Mouse (Mus musculus) neural tube, embryonic 13.5 days (tissue): ENCODE measurements at regions not wholly inside any gene's neighbourhood (a gene's known extent, or its start where the extent isn't known, plus 50 kb on each side); places are given as distances from the start of the nearest gene placed in this dataset.

ENCODE experiments used
- ATAC-seq: fragments of 200-750 bp; cut with Nextera tagmentation; 2 replicates; pipeline ENCODE4 v1.8.0; 2017; ENCODE audit warnings: low read depth, mild to moderate bottlenecking, moderate TSS enrichment, moderate library complexity
- H3K27ac ChIP-seq: fragments of 300-500 bp; sonication (generic); replicated peaks from 2 replicates; pipeline ENCODE4 v1.5.1; 2015; ENCODE audit warnings: moderate library complexity, mild to moderate bottlenecking, inconsistent platforms
- H3K27me3 ChIP-seq: fragments of 300-500 bp; sonication (generic); 2 replicates; pipeline ENCODE4 v1.6.1; 2015; ENCODE audit warnings: mild to moderate bottlenecking, inconsistent platforms
- H3K36me3 ChIP-seq: fragments of 300-500 bp; sonication (generic); 2 replicates; pipeline ENCODE4 v1.6.1; 2015; ENCODE audit warnings: mild to moderate bottlenecking, inconsistent platforms
- H3K4me1 ChIP-seq: fragments of 300-500 bp; sonication (generic); replicated peaks from 2 replicates; pipeline ENCODE4 v1.6.1; 2015; ENCODE audit warnings: inconsistent platforms
- H3K4me2 ChIP-seq: fragments of 300-500 bp; sonication (generic); 2 replicates; pipeline ENCODE4 v1.6.1; 2015; ENCODE audit warnings: inconsistent platforms, mild to moderate bottlenecking, moderate library complexity
- H3K4me3 ChIP-seq: fragments of 300-500 bp; sonication (generic); 2 replicates; pipeline ENCODE4 v1.5.1; 2015; ENCODE audit warnings: mild to moderate bottlenecking, inconsistent platforms
- H3K9ac ChIP-seq: fragments of 300-500 bp; sonication (generic); 2 replicates; pipeline ENCODE4 v1.6.1; 2015; ENCODE audit warnings: moderate library complexity, mild to moderate bottlenecking, inconsistent platforms
- H3K9me3 ChIP-seq: fragments of 300-500 bp; sonication (generic); 2 replicates; pipeline ENCODE4 v1.6.1; 2016; ENCODE audit warnings: inconsistent platforms
- WGBS: fragments of 180-500 bp; shearing (Covaris S2); methylation state at CpG from one replicate; pipeline ENCODE4 v1.1.7; 2015; 5-methylcytosine and 5-hydroxymethylcytosine counted together

DNA sequence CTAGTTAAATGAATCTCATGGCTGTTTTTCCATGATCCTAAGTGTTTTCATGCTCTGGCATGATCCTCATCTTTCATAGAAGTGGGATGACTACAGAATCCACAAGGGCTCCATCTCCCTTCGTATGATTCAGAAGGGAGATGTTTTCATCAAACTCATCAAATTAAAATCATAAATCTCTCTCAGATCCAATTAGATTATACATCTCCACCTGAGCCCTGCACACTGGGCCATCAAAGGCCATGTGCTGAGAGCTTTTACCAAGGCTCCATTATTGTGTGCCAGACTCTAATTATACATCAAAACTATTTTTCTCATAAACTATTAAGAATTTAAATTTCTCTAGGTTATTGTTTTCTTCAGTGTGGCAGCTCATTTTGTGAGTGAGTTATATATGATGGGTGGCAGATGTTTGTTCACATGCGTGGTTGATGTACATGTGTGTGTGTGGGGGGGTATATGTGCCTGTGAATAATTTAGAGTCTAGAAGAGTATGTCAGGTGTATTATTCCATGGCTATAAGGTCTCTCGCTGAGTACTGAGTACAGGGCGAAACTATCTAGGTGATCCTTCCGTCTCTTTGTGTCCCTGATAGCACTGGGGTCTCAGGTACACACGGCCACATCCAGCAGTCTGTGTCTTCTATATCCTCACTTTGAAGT, 278.4 kb downstream of the Fat4 start:
- WGBS, result 61% methylated on average over 6 of the region's 6 CpGs
- H3K36me3 ChIP-seq, result no peaks in the 10 kb centered on the region
- peak overlapping the region; percentile 67 for H3K27ac ChIP-seq
- H3K4me3 ChIP-seq, result no peak overlapping the region
- ATAC-seq, result peak; percentile 97
- H3K9ac ChIP-seq, result no peak overlapping the region
- H3K4me2 ChIP-seq, result no peak overlapping the region
- no peaks in the 10 kb centered on the region for H3K27me3 ChIP-seq
- no peaks in the 10 kb centered on the region; the same call in 1 of the 2 replicates for H3K4me1 ChIP-seq
- H3K9me3 ChIP-seq, result no peaks in the 10 kb centered on the region

DNA sequence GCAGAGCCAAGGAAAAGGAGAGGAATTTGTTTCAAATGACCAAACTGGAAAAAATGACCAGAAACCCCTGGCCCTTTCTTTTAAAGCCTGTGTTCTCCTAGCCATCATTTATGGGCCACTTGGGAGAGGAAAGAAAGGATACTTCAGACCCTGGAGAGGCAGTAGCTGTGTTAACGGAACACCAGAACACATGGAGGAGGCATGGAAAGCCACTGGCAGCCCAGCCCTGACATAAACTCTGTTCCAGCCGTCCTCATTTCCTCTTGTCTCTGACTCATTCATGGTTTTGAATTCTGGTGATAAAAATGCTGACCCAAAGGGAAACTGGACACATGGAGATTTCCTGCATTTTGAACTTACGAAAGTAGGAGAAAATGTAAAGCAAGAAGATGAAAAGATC, 295.9 kb downstream of the Fat4 start:
- Histone ChIP-seq H3K27me3 (no peaks in the 10 kb centered on the region), H3K36me3 (no peaks in the 10 kb centered on the region), H3K4me1 (no peaks in the 10 kb centered on the region), H3K4me2 (no peak overlapping the region), H3K4me3 (no peak overlapping the region), H3K27ac (no peak overlapping the region), H3K9ac (no peak overlapping the region), H3K9me3 (peaks cover 6% of the 10 kb centered on the region; the same call in 1 of the 2 replicates)
- WGBS, result 81% methylated on average over 3 of the region's 3 CpGs
- no peak for ATAC-seq

DNA sequence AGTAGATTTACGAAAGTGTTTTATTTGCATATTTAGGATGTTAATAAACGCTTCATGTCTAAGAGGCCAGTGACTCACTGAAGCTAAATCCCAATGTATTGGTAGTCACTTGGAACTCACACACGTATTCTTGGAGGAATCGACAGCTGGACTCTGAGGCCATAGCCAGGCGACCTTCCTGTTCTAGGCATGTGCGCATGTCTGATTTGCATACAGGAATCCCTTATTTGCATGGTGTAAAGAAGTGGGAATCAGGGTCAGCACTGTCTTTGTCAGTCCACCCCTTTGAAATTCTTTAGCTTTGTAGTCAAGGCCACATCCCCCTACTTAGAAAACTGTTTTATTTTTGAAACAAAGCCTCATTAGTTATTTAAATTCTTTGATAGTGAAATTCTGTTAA, 308.4 kb downstream of the Fat4 start:
- Histone ChIP-seq H3K27me3 (no peaks in the 10 kb centered on the region), H3K4me2 (no peak overlapping the region), H3K9me3 (no peaks in the 10 kb centered on the region), H3K4me1 (no peaks in the 10 kb centered on the region), H3K9ac (no peak overlapping the region), H3K36me3 (no peaks in the 10 kb centered on the region), H3K4me3 (no peak overlapping the region), H3K27ac (no peak overlapping the region)
- no peak for ATAC-seq
- 81% methylated on average over 6 of the region's 6 CpGs for WGBS

DNA sequence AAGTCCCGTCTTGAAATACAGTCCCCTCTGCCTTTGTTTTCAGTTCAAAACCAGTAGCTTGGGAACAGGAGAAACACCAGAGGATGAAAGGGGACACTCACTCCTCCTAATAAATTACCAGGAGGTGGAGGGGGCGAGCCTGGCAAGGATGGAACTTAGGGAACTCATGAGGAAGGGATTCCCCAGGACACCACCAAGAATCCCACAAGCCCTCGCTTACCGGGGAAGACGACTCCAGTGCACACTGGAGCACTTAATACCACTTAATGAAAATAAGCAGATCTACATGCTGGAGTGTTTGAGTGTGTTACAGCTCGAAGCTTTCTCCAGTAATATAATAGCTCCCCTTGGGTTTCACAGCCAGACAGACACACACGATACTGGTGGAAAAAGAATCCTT, 315.9 kb downstream of the Fat4 start:
- WGBS, result 34% methylated on average over 7 of the region's 7 CpGs
- no peak overlapping the region for H3K27ac ChIP-seq
- H3K36me3 ChIP-seq, result no peaks in the 10 kb centered on the region

DNA sequence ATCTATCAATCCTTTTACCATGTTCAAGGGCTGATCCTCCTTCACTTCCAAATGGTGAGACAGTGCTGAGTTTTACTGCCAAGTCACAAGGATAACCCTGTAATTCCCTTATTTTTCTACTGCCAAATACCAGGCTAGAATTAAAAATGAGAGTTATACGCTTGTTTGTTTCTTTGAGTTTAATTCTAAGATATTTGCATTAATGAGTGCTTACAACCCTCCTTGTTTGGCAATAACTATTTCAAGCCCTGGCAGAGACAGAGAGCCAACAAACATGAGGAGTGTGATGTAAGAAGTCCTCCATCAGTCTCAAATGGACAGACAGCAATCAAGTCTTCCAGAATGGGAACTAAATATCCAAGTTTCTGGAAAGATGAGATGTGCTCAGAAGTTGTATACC, 321.9 kb downstream of the Fat4 start:
- ATAC-seq, result no peak
- Histone ChIP-seq H3K36me3 (no peaks in the 10 kb centered on the region), H3K4me3 (no peak overlapping the region), H3K27ac (no peak overlapping the region), H3K4me2 (no peak overlapping the region), H3K9ac (no peak overlapping the region), H3K4me1 (peaks cover 22% of the 10 kb centered on the region; the same call in 1 of the 2 replicates), H3K9me3 (no peaks in the 10 kb centered on the region), H3K27me3 (no peaks in the 10 kb centered on the region)
- WGBS, result 87% methylated on average over 1 of the region's 1 CpGs

More for the DNA sequence above, 315.9 kb downstream of the Fat4 start:
- Histone ChIP-seq H3K9me3 (no peaks in the 10 kb centered on the region), H3K4me1 (peaks cover 12% of the 10 kb centered on the region; the same call in 1 of the 2 replicates), H3K9ac (no peak overlapping the region), H3K4me3 (no peak overlapping the region), H3K27me3 (no peaks in the 10 kb centered on the region), H3K4me2 (no peak overlapping the region)
- ATAC-seq, result peak; percentile 61

DNA sequence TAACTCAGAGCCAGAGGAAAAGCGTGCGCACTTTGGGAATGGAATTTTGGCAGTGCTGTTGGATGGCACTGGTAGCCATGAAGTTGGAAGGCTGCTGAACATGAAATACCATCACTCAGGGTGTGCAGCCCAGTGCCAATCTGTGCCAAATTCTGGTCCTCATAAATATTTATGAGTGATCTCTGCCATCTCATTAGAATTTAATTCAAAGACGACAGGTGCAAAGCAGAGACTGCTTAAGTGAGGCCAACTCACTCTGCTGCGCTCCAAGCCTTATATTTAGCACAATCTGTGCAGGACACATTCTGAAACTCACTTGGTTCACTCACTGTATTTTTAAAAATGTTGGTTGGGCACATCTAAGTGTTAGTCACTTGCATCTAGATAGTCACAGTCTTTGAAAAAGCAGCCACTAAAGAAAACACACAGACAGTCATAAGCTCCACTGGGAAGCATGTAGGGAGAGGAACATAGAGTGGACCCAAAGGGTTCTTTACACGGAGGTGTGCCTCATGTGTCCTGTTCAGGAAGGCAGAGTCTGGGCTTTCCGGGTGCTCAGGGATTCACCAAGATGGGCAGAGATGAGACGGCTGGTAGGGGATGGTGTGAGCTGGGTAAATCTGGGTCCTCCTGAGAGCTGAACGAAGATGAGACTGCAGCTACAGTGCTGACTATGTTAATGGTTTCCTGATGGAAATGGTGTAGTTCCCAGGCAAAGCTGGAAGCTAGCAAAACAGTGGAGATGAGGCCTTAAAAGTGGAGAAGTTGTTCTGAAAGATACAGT, 322.8 kb downstream of the Fat4 start:
- Histone ChIP-seq H3K36me3 (no peaks in the 10 kb centered on the region), H3K4me2 (no peak overlapping the region), H3K4me3 (no peak overlapping the region), H3K4me1 (peaks cover 22% of the 10 kb centered on the region; the same call in 1 of the 2 replicates), H3K9me3 (no peaks in the 10 kb centered on the region), H3K9ac (no peak overlapping the region), H3K27ac (no peak overlapping the region), H3K27me3 (no peaks in the 10 kb centered on the region)
- 74% methylated on average over 8 of the region's 8 CpGs for WGBS
- peak; percentile 69 for ATAC-seq

DNA sequence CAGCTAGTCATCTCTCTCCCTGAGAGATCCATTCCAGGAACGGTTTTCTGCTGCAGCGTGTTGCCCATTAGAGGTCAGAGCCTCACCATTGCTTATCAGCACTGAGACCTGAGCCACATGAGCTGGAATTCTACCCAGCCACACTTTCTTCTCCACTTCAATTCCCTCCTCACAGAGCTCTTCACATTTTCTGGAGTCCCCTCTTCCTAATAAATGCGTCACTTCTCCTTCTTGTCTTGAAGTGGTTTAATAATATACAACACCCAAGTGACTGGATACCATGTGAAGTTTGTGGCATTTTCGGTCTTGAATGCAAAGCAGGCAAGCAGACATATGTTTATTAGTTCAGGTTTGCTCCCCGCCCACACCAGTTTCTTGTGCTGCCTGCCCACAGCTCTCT, 324.9 kb downstream of the Fat4 start:
- no peak overlapping the region for H3K27ac ChIP-seq
- H3K4me2 ChIP-seq, result no peak overlapping the region
- H3K4me3 ChIP-seq, result no peak overlapping the region
- peaks cover 22% of the 10 kb centered on the region; the same call in 1 of the 2 replicates for H3K4me1 ChIP-seq
- no peak for ATAC-seq
- no peaks in the 10 kb centered on the region; the same call in 1 of the 2 replicates for H3K9me3 ChIP-seq
- WGBS, result 73% methylated on average over 5 of the region's 5 CpGs
- H3K27me3 ChIP-seq, result no peaks in the 10 kb centered on the region
- no peaks in the 10 kb centered on the region for H3K36me3 ChIP-seq
- H3K9ac ChIP-seq, result no peak overlapping the region

DNA sequence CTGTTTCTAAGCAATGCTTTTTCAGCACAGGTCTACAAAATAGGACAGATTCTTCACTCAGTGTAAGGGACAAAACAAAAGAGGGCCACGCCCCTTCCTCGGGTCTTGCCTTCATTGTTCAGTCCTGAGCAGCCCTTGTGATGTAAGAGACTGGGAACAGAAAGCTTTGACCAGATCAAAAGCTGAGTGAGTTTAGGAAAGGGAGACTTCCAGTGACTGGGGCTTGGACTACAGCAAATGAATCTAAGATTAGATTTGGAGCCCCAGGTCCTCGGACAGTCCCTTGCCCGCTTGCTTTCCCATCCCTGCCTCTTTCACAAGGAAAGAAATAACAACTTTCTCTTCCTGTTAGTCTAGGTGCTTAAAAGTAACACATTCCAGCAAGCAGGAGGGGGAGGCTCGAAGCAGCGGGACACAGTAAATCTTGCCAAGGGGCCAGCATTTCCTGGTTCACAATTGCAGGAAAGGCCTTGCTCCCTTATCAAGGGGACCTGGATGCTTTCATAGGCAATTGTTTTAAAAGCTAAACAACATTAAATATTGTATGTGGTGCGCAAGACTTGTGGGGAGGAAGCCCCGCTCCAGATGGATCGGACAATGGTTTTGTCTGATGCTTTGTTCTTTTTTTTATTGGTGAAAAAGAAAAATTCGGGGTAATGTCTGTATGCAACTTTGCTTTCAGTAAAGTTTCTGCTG, 333.4 kb downstream of the Fat4 start:
- H3K36me3 ChIP-seq, result no peaks in the 10 kb centered on the region
- no peak overlapping the region; the same call in 1 of the 2 replicates for H3K27ac ChIP-seq
- H3K4me1 ChIP-seq, result peaks cover 12% of the 10 kb centered on the region
- peak; percentile 47 for ATAC-seq
- no peaks in the 10 kb centered on the region; the same call in 1 of the 2 replicates for H3K9me3 ChIP-seq
- H3K4me2 ChIP-seq, result peak overlapping the region; percentile 34
- 17% methylated on average over 10 of the region's 10 CpGs for WGBS
- no peaks in the 10 kb centered on the region for H3K27me3 ChIP-seq
- H3K9ac ChIP-seq, result no peak overlapping the region
- no peak overlapping the region for H3K4me3 ChIP-seq

DNA sequence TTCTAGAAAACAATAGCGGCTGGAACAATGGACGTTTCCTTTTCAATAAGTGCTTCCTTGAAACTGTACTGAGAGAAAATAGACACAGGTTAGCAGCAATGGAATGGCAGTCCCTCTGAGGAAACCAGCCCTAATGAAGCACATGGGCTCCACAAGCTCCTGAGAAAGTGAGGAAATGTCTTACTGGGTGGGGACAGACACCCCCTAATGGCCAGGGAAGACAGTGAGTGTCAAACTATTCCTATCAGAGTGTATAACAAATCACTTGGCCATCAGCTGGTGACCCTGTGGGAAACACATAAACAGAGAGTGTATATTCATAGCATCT, 333.9 kb downstream of the Fat4 start:
- Histone ChIP-seq H3K4me1 (peaks cover 12% of the 10 kb centered on the region), H3K4me2 (0 out of 2 replicates have a peak overlapping the region, but pooled peaks have one; percentile 34), H3K36me3 (no peaks in the 10 kb centered on the region), H3K27me3 (no peaks in the 10 kb centered on the region), H3K9ac (no peak overlapping the region), H3K4me3 (no peak overlapping the region), H3K9me3 (no peaks in the 10 kb centered on the region), H3K27ac (no peak overlapping the region)
- WGBS, result 23% methylated on average over 2 of the region's 2 CpGs
- peak; percentile 61; the same call in 1 of the 2 replicates for ATAC-seq

DNA sequence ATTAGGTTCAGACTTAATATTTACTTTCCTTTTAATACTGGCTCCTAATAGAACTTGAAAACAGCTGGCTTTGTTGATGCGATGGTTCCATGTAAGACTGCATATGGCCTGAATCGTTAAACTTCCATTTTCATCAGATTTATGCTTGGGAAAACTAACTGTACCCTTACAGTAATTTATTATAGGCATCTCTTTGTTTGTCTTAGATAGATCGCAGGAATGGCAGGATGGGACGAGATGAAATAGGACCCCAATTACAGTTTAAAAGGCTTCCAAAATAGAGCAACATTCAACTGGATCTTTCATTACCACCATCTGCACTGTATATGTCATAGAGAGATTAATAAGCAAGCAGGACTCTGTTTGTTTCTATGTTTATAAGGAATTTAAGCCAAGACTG, 335.3 kb downstream of the Fat4 start:
- Histone ChIP-seq H3K36me3 (no peaks in the 10 kb centered on the region), H3K9me3 (no peaks in the 10 kb centered on the region), H3K4me1 (peaks cover 12% of the 10 kb centered on the region), H3K4me3 (no peak overlapping the region), H3K4me2 (no peak overlapping the region), H3K27ac (no peak overlapping the region), H3K27me3 (no peaks in the 10 kb centered on the region), H3K9ac (no peak overlapping the region)
- no peak for ATAC-seq
- 55% methylated on average over 4 of the region's 4 CpGs for WGBS

DNA sequence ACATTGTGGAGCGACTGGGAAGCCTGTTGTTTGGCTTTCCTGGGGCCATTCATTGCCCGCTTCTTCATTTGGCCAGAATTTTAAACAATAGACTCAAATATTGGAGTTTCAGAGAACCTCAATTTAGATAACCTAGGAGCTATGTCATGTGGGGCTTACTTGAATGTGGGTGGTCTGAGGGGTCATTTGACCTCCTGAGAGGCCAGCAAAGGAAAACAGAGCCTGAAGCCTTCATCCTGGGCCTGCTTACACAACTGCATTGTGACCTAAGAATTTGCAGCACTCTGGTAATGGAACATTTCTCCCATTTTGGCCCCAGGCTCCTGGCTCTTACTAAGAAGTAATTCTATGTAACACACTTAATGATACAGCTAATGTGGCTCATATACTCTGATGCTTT, 348.2 kb downstream of the Fat4 start:
- Histone ChIP-seq H3K9me3 (no peaks in the 10 kb centered on the region), H3K27me3 (no peaks in the 10 kb centered on the region), H3K4me1 (no peaks in the 10 kb centered on the region), H3K27ac (no peak overlapping the region), H3K4me2 (no peak overlapping the region), H3K36me3 (no peaks in the 10 kb centered on the region), H3K9ac (no peak overlapping the region), H3K4me3 (no peak overlapping the region)
- 78% methylated on average over 2 of the region's 2 CpGs for WGBS
- ATAC-seq, result no peak

DNA sequence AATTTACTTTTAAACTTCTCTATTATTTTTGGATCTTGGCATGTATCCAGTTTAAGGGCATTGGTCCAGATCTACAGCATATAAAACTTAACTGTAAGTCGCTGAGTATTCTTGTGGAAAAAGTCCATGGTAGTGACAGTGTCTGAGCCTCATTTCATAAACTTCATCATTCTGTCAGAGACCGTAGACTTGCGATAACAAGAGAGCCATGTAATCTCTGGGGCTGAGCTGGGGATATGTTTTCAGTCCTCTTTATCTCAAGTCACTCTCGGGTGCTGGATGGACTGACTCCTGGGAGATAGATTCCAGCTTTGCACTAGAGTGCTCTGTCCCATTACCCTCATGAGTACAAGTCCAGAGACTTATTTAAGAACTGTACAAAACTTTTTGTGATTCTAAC, 362.0 kb downstream of the Fat4 start:
- Histone ChIP-seq H3K27ac (no peak overlapping the region), H3K4me3 (no peak overlapping the region), H3K27me3 (no peaks in the 10 kb centered on the region), H3K4me2 (no peak overlapping the region), H3K4me1 (peaks cover 8% of the 10 kb centered on the region; the same call in 1 of the 2 replicates), H3K9me3 (no peaks in the 10 kb centered on the region), H3K36me3 (no peaks in the 10 kb centered on the region), H3K9ac (no peak overlapping the region)
- 89% methylated on average over 4 of the region's 4 CpGs for WGBS
- ATAC-seq, result no peak
